Mouse (Mus musculus) G1E (cell line): ENCODE data around the gene Cobl.

ENCODE experiments used
- CTCF ChIP-seq: IDR thresholded peaks from 2 replicates; pipeline ENCODE4 v1.5.1; 2012; ENCODE audit warnings: low read depth, low read length, inconsistent platforms, mixed read lengths
- GATA1 ChIP-seq: IDR thresholded peaks from 2 replicates; pipeline ENCODE4 v1.6.1; 2012; ENCODE audit warnings: borderline replicate concordance, low read length, inconsistent platforms, mixed read lengths
- TAL1 ChIP-seq: conservative IDR thresholded peaks from 2 replicates; pipeline ENCODE4 v1.6.1; 2012; ENCODE audit warnings: low read depth, low read length, inconsistent platforms, mixed read lengths

DNA sequence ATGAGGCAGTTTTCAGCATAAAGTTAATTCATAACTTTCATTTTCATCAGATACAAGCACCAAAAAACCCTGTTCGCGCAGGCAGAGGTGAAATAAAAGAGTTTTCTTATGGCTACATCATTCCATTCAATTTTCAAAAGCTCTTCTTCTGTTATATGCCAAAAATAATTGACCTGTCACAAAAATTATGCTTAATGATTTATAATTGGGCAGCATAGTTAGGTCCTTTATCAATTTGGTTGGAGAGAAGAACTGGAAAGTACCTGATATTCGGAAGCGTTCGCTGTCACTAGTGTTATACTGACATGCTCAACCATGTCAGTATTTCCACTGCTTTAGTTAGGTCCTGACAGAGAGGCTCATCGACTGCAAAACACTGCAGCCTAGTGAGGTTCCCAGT lies 191.0 kb downstream of the Cobl start:
- TF ChIP-seq GATA1: no peak
- no peak for TF ChIP-seq CTCF
- no peak for TF ChIP-seq TAL1
